Mouse (Mus musculus) small intestine, adult 2 months (tissue): ENCODE results near the gene Ncf2.

Source experiments
- CTCF ChIP-seq: fragments of 200-500 bp; IDR thresholded peaks from 2 replicates; pipeline ENCODE4 v1.5.1; 2012; ENCODE audit warnings: low read depth, mild to moderate bottlenecking, control low read depth, inconsistent platforms, low read length, moderate library complexity, mixed read lengths; ENCODE audit not compliant: insufficient replicate concordance, insufficient read length; ENCODE audit errors: extremely low read depth
- POLR2A ChIP-seq: fragments of 200-500 bp; IDR thresholded peaks from 2 replicates; pipeline ENCODE4 v1.6.1; 2012; ENCODE audit warnings: low read depth, mild to moderate bottlenecking, control low read depth, inconsistent platforms, low read length, moderate library complexity

- TF ChIP-seq CTCF (no peak), POLR2A (no peak)
Observed at GRCm38 (mm10) chr1:152840343-152840742, 40.3 kb downstream of the Ncf2 start.
